ENCODE assay signal across 8 mouse cellular contexts in genomic region chr13:14063013-14063941, GRCm38 (mm10). TPM values are rescaled to one million over a fixed set of nuclear protein-coding genes. Genes with fewer than 3 reads are reported as not detected.
DNase-seq lines count a peak whose midpoint lies in the region; ATAC-seq and TF ChIP-seq lines count a peak whose summit lies in the region.

Gene Arid4b, plus strand, starts transcription at chr13:14063232.
Gene Ggps1, minus strand, starts transcription at chr13:14063488.

- H3K4me2 ChIP-seq in forebrain, embryonic 13.5 days = peak within 1 kb of the TSS; percentile 82
- H3K4me2 ChIP-seq in liver, postnatal 0 days (ENCODE audit: low read depth, low read length) = peak within 1 kb of the TSS; percentile 78
- peak within 1 kb of the TSS; percentile 70 for H3K4me2 ChIP-seq in neural tube, embryonic 14.5 days (ENCODE audit: low read depth, low read length)

- ATAC-seq in cerebellum, adult (ENCODE audit: insufficient number of reproducible peaks, low FRiP score, low TSS enrichment) = peak; percentile 96
- peak; percentile 97 for ATAC-seq in forebrain, embryonic 13.5 days
- peak; percentile 95 for ATAC-seq in liver, postnatal 0 days
- ATAC-seq in neural tube, embryonic 14.5 days (ENCODE audit: low read depth) = peak; percentile 96

- H3K9me3 ChIP-seq in ES-Bruce4 (replicated peaks; ENCODE audit: control insufficient read depth, insufficient read depth, low read length, poor library complexity, severe bottlenecking) = no peaks in the 10 kb centered on the region
- H3K9me3 ChIP-seq in forebrain, embryonic 13.5 days (replicated peaks) = no peaks in the 10 kb centered on the region
- H3K9me3 ChIP-seq in liver, postnatal 0 days (ENCODE audit: low read length) = no peaks in the 10 kb centered on the region
- no peaks in the 10 kb centered on the region for H3K9me3 ChIP-seq in neural tube, embryonic 14.5 days (ENCODE audit: control insufficient read depth, low read length)

- intact Hi-C loops in heart, postnatal 10 days (cut with DNase I) = loop anchor here (1.0 to 10.0 kb wide), 2 partner anchors 24 to 112 kb away; partner anchors contain the start of gene Tbce

- H3K4me1 ChIP-seq in ES-Bruce4 (ENCODE audit: control insufficient read depth, insufficient read depth, low read length) = no peaks in the 10 kb centered on the region
- H3K4me1 ChIP-seq in forebrain, embryonic 13.5 days = peaks cover 40% of the 10 kb centered on the region
- peaks cover 13% of the 10 kb centered on the region for H3K4me1 ChIP-seq in liver, postnatal 0 days (ENCODE audit: insufficient read depth)
- H3K4me1 ChIP-seq in neural tube, embryonic 14.5 days (ENCODE audit: control insufficient read depth, insufficient read depth, low read length) = peaks cover 26% of the 10 kb centered on the region; the same call in 1 of the 2 replicates

- TF ChIP-seq CTCF in ES-Bruce4 (IDR thresholded peaks at IDR 0.05; ENCODE audit: low read depth, low read length) = no peak
- no peak for TF ChIP-seq CTCF in liver, postnatal 0 days (IDR thresholded peaks at IDR 0.05; ENCODE audit: low read depth)

- peaks cover 7% of the 10 kb centered on the region for H3K36me3 ChIP-seq in ES-Bruce4 (ENCODE audit: control insufficient read depth, insufficient read depth, low read length, poor library complexity, severe bottlenecking)
- peaks cover 15% of the 10 kb centered on the region for H3K36me3 ChIP-seq in forebrain, embryonic 13.5 days (ENCODE audit: poor library complexity, severe bottlenecking)
- H3K36me3 ChIP-seq in liver, postnatal 0 days (replicated peaks; ENCODE audit: insufficient read depth, low read length) = peaks cover 3% of the 10 kb centered on the region; the same call in 1 of the 2 replicates
- peaks cover 3% of the 10 kb centered on the region; the same call in 1 of the 2 replicates for H3K36me3 ChIP-seq in neural tube, embryonic 14.5 days (ENCODE audit: control insufficient read depth, insufficient read depth, low read length)

- peak; percentile 96 to 97 for DNase-seq in heart, postnatal 10 days
- DNase-seq in large intestine, adult 2 months (ENCODE audit: low read depth, low spot score) = peak; percentile 98
- peak; percentile 95 for DNase-seq in liver, postnatal 0 days
- peak; percentile 94 for DNase-seq in testis, postnatal 10 days (ENCODE audit: low spot score)

- TF ChIP-seq EP300 in ES-Bruce4 (IDR thresholded peaks at IDR 0.05; ENCODE audit: insufficient read depth, low read depth, low read length) = no peak
- TF ChIP-seq EP300 in liver, postnatal 0 days (IDR thresholded peaks at IDR 0.05; ENCODE audit: low read depth) = peak; percentile 43; the same call in 1 of the 2 replicates

- peak within 1 kb of the TSS; percentile 99 for H3K9ac ChIP-seq in ES-Bruce4 (ENCODE audit: low read depth, poor library complexity, severe bottlenecking)
- H3K9ac ChIP-seq in forebrain, embryonic 13.5 days = peak within 1 kb of the TSS; percentile 99
- peak within 1 kb of the TSS; percentile 98 for H3K9ac ChIP-seq in liver, postnatal 0 days (replicated peaks)
- peak within 1 kb of the TSS; percentile 99 for H3K9ac ChIP-seq in neural tube, embryonic 14.5 days (replicated peaks; ENCODE audit: low read depth, low read length)

- no peaks in the 10 kb centered on the region for H3K27me3 ChIP-seq in ES-Bruce4 (ENCODE audit: control insufficient read depth, insufficient read depth, low read length, poor library complexity, severe bottlenecking)
- H3K27me3 ChIP-seq in forebrain, embryonic 13.5 days = no peaks in the 10 kb centered on the region
- no peaks in the 10 kb centered on the region for H3K27me3 ChIP-seq in liver, postnatal 0 days (ENCODE audit: insufficient read depth, low read length)
- H3K27me3 ChIP-seq in neural tube, embryonic 14.5 days (ENCODE audit: control insufficient read depth, insufficient read depth, low read length) = peaks cover 2% of the 10 kb centered on the region; the same call in 1 of the 2 replicates

- under 1% methylated on average over 63 of the region's 64 CpGs for WGBS in forebrain, embryonic 13.5 days
- under 1% methylated on average over 63 of the region's 64 CpGs for WGBS in large intestine, adult 2 months
- under 1% methylated on average over 52 of the region's 64 CpGs for WGBS in liver, postnatal 0 days (ENCODE audit: insufficient replicate concordance)
- WGBS in neural tube, embryonic 14.5 days = under 1% methylated on average over 63 of the region's 64 CpGs

- peak; percentile 90 for TF ChIP-seq POLR2A in ES-Bruce4 (IDR thresholded peaks at IDR 0.05; ENCODE audit: insufficient read depth, low read length)

- H3K4me3 ChIP-seq in ES-Bruce4 (ENCODE audit: low read depth, low read length) = peak within 1 kb of the TSS; percentile 97
- peak within 1 kb of the TSS; percentile 98 for H3K4me3 ChIP-seq in forebrain, embryonic 13.5 days
- peak within 1 kb of the TSS; percentile 95 for H3K4me3 ChIP-seq in liver, postnatal 0 days (ENCODE audit: low read depth, low read length)
- peak within 1 kb of the TSS; percentile 99 for H3K4me3 ChIP-seq in neural tube, embryonic 14.5 days (ENCODE audit: low read depth, low read length)

- peak within 1 kb of the TSS; percentile 78 for H3K27ac ChIP-seq in ES-Bruce4 (ENCODE audit: insufficient read depth, low read length)
- peak within 1 kb of the TSS; percentile 97 for H3K27ac ChIP-seq in forebrain, embryonic 13.5 days
- H3K27ac ChIP-seq in liver, postnatal 0 days (ENCODE audit: low read depth) = peak within 1 kb of the TSS; percentile 95
- H3K27ac ChIP-seq in neural tube, embryonic 14.5 days (ENCODE audit: low read depth, low read length) = peak within 1 kb of the TSS; percentile 95

RNA-seq across cellular contexts. Expression of gene Arid4b, which starts in this region (rescaled TPM):
- polyA plus RNA-seq in ES-Bruce4 (2011; ENCODE audit: insufficient read depth, insufficient read length, low read depth, missing spikeins) = 49.3 and 49.6 TPM in 2 replicates
- 108 and 111 TPM in 2 replicates for polyA plus RNA-seq in forebrain, embryonic 13.5 days (2015; fragmentation: Nextera tagmentation; extraction: Ambion mirVana)
- 10 to 100 TPM; 28.0 to 29.1 TPM for total RNA-seq in heart, postnatal 10 days (2021)
- polyA plus RNA-seq in large intestine, adult 2 months (2012; rRNA removed) = 2.6 and 4.3 TPM in 2 replicates
- 17.1 and 19.6 TPM in 2 replicates for polyA plus RNA-seq in liver, postnatal 0 days (2015; fragmentation: Nextera tagmentation; extraction: Ambion mirVana)
- polyA plus RNA-seq in neural tube, embryonic 14.5 days (2014; fragmentation: Nextera tagmentation; extraction: Ambion mirVana) = 72.1 and 81.6 TPM in 2 replicates

RNA-seq across cellular contexts. Expression of gene Ggps1, which starts in this region (rescaled TPM):
- polyA plus RNA-seq in ES-Bruce4 (2011; ENCODE audit: insufficient read depth, insufficient read length, low read depth, missing spikeins) = 60.1 and 64.7 TPM in 2 replicates
- 70.7 and 74.7 TPM in 2 replicates for polyA plus RNA-seq in forebrain, embryonic 13.5 days (2015; fragmentation: Nextera tagmentation; extraction: Ambion mirVana)
- total RNA-seq in heart, postnatal 10 days (2021) = 10 to 100 TPM; 31.8 to 35.8 TPM
- 7.6 and 10.2 TPM in 2 replicates for polyA plus RNA-seq in large intestine, adult 2 months (2012; rRNA removed)
- polyA plus RNA-seq in liver, postnatal 0 days (2015; fragmentation: Nextera tagmentation; extraction: Ambion mirVana) = 9.0 and 10.2 TPM in 2 replicates
- 89.2 and 97.9 TPM in 2 replicates for polyA plus RNA-seq in neural tube, embryonic 14.5 days (2014; fragmentation: Nextera tagmentation; extraction: Ambion mirVana)

Comparison
In these comparisons a context has a peak if more than half of its experiments do, and no peak if none do; other contexts are left out.
1. Peak in every context shown above with its lines: DNase-seq, ATAC-seq, H3K4me3 ChIP-seq and H3K27ac ChIP-seq.